Mouse (Mus musculus) cortical plate, adult 2 months (tissue): ENCODE data around the gene Ankrd13b.

ENCODE experiments used
- CTCF ChIP-seq: fragments of 200-500 bp; IDR thresholded peaks from 2 replicates; pipeline ENCODE4 v1.5.1; 2011; ENCODE audit warnings: mild to moderate bottlenecking, control low read depth, low read length; ENCODE audit not compliant: insufficient read depth; ENCODE audit errors: extremely low read depth
- POLR2A ChIP-seq: fragments of 200-500 bp; IDR thresholded peaks from 2 replicates; pipeline ENCODE4 v1.6.1; 2011; ENCODE audit warnings: mild to moderate bottlenecking, low read length, control low read depth; ENCODE audit not compliant: insufficient read depth; ENCODE audit errors: extremely low read depth

DNA sequence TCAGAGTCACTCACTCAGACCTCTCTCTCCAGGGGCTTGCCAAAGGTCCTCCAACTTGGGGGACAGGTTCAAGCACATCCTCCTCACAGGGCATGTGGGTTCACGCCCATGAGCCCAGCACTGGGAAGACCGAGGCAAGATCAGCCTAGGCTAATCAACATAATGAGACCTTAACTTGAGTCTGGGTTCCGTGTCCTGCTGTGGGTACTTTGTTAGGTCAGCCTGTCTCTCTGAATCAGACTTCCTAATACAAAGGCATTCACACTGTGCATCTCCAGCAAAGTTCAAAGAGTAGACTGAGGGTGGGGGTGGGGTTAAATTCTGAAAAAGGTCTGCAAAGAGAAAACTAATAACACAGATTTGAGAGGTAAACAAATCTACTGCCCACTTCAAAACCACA, 24.4 kb downstream of the Ankrd13b start:
- TF ChIP-seq CTCF (no peak), POLR2A (no peak)
